Mouse (Mus musculus): Measurements from ENCODE around the gene Slc8a1. TPM values are rescaled to one million over a fixed set of nuclear protein-coding genes. Genes with fewer than 3 reads are reported as not detected.

Gene Slc8a1
- polyA plus RNA-seq, 1 experiment from 2014 or later: 0.89 TPM

GRCm38 (mm10) chr17:81668466-81668865 is 69.7 kb downstream of the Slc8a1 start:
- Histone ChIP-seq H3K27me3 (replicated peaks) (peaks cover 54% of the 10 kb centered on the region), H3K9ac (no peak overlapping the region; the same call in 1 of the 2 replicates), H3K4me2 (peak overlapping the region; percentile 71), H3K4me3 (peak overlapping the region; percentile 54), H3K27ac (no peak overlapping the region), H3K9me3 (replicated peaks) (no peaks in the 10 kb centered on the region), H3K36me3 (no peaks in the 10 kb centered on the region), H3K4me1 (0 out of 2 replicates have a peak, but pooled peaks cover 4% of the 10 kb centered on the region)
- 5% methylated on average over 2 of the region's 2 CpGs for WGBS (ENCODE audit: insufficient replicate concordance)
- no peak for ATAC-seq

- Histone ChIP-seq H3K4me1 (0 out of 2 replicates have a peak, but pooled peaks cover 4% of the 10 kb centered on the region), H3K4me2 (no peak overlapping the region), H3K9me3 (replicated peaks) (no peaks in the 10 kb centered on the region), H3K27me3 (replicated peaks) (peaks cover 53% of the 10 kb centered on the region), H3K27ac (no peak overlapping the region), H3K36me3 (no peaks in the 10 kb centered on the region), H3K4me3 (no peak overlapping the region), H3K9ac (no peak overlapping the region)
- ATAC-seq: no peak
- WGBS (ENCODE audit: insufficient replicate concordance): 37% methylated on average over 2 of the region's 2 CpGs
Measured at GRCm38 (mm10) chr17:81667935-81668334, 70.2 kb downstream of the Slc8a1 start.

- Histone ChIP-seq H3K4me3 (no peak overlapping the region), H3K9me3 (replicated peaks) (no peaks in the 10 kb centered on the region), H3K4me2 (no peak overlapping the region), H3K27me3 (replicated peaks) (peaks cover 39% of the 10 kb centered on the region), H3K36me3 (no peaks in the 10 kb centered on the region), H3K4me1 (0 out of 2 replicates have a peak, but pooled peaks cover 4% of the 10 kb centered on the region), H3K27ac (no peak overlapping the region), H3K9ac (no peak overlapping the region)
- 39% methylated on average over 2 of the region's 2 CpGs for WGBS (ENCODE audit: insufficient replicate concordance)
- ATAC-seq: no peak
Measured at GRCm38 (mm10) chr17:81666551-81666950, 71.6 kb downstream of the Slc8a1 start.

GRCm38 (mm10) chr17:81664916-81665315 is 73.3 kb downstream of the Slc8a1 start:
- Histone ChIP-seq H3K9ac (no peak overlapping the region), H3K4me3 (no peak overlapping the region), H3K4me1 (0 out of 2 replicates have a peak, but pooled peaks cover 4% of the 10 kb centered on the region), H3K4me2 (no peak overlapping the region), H3K27me3 (replicated peaks) (peaks cover 23% of the 10 kb centered on the region), H3K36me3 (no peaks in the 10 kb centered on the region), H3K9me3 (replicated peaks) (no peaks in the 10 kb centered on the region), H3K27ac (no peak overlapping the region)
- WGBS (ENCODE audit: insufficient replicate concordance): 51% methylated on average over 4 of the region's 4 CpGs
- no peak for ATAC-seq

GRCm38 (mm10) chr17:81657828-81658227 is 80.3 kb downstream of the Slc8a1 start:
- 71% methylated on average over 1 of the region's 1 CpGs for WGBS (ENCODE audit: insufficient replicate concordance)
- Histone ChIP-seq H3K9ac (no peak overlapping the region), H3K27me3 (replicated peaks) (no peaks in the 10 kb centered on the region), H3K4me1 (no peaks in the 10 kb centered on the region), H3K36me3 (no peaks in the 10 kb centered on the region), H3K4me2 (no peak overlapping the region), H3K9me3 (replicated peaks) (no peaks in the 10 kb centered on the region), H3K4me3 (no peak overlapping the region), H3K27ac (no peak overlapping the region)
- ATAC-seq: no peak

- 71% methylated on average over 2 of the region's 2 CpGs for WGBS (ENCODE audit: insufficient replicate concordance)
- ATAC-seq: no peak
- Histone ChIP-seq H3K4me3 (no peak overlapping the region), H3K27ac (no peak overlapping the region), H3K4me2 (no peak overlapping the region), H3K9ac (no peak overlapping the region), H3K4me1 (no peaks in the 10 kb centered on the region), H3K9me3 (replicated peaks) (no peaks in the 10 kb centered on the region), H3K27me3 (replicated peaks) (no peaks in the 10 kb centered on the region), H3K36me3 (no peaks in the 10 kb centered on the region)
Measured at GRCm38 (mm10) chr17:81654548-81654947, 83.6 kb downstream of the Slc8a1 start.

- ATAC-seq: no peak
- no peak overlapping the region for H3K4me3 ChIP-seq
- no peak overlapping the region for H3K4me2 ChIP-seq
- H3K4me1 ChIP-seq: no peaks in the 10 kb centered on the region
- 20% methylated on average over 1 of the region's 1 CpGs for WGBS (ENCODE audit: insufficient replicate concordance)
- no peaks in the 10 kb centered on the region for H3K9me3 ChIP-seq (replicated peaks)
- no peaks in the 10 kb centered on the region for H3K27me3 ChIP-seq (replicated peaks)
- H3K27ac ChIP-seq: no peak overlapping the region
- H3K9ac ChIP-seq: no peak overlapping the region
- no peaks in the 10 kb centered on the region for H3K36me3 ChIP-seq
Measured at GRCm38 (mm10) chr17:81652958-81653357, 85.2 kb downstream of the Slc8a1 start.

GRCm38 (mm10) chr17:81636822-81637221 is 101.4 kb downstream of the Slc8a1 start:
- Histone ChIP-seq H3K4me3 (no peak overlapping the region), H3K36me3 (no peaks in the 10 kb centered on the region), H3K9ac (no peak overlapping the region), H3K27me3 (replicated peaks) (no peaks in the 10 kb centered on the region), H3K4me2 (no peak overlapping the region), H3K27ac (no peak overlapping the region), H3K4me1 (no peaks in the 10 kb centered on the region), H3K9me3 (replicated peaks) (no peaks in the 10 kb centered on the region)
- no peak for ATAC-seq
- WGBS (ENCODE audit: insufficient replicate concordance): 65% methylated on average over 2 of the region's 2 CpGs

GRCm38 (mm10) chr17:81630471-81630870 is 107.7 kb downstream of the Slc8a1 start:
- no peaks in the 10 kb centered on the region for H3K4me1 ChIP-seq
- 47% methylated on average over 2 of the region's 2 CpGs for WGBS (ENCODE audit: insufficient replicate concordance)

GRCm38 (mm10) chr17:81621188-81621644 is 117.0 kb downstream of the Slc8a1 start:
- H3K4me2 ChIP-seq: no peak overlapping the region
- H3K4me1 ChIP-seq: no peaks in the 10 kb centered on the region
- ATAC-seq: no peak
- no peak overlapping the region for H3K9ac ChIP-seq
- peaks cover 3% of the 10 kb centered on the region; the same call in 1 of the 2 replicates for H3K9me3 ChIP-seq (replicated peaks)
- 31% methylated on average over 2 of the region's 2 CpGs for whole genome bisulfite sequencing (ENCODE audit: insufficient replicate concordance)
- no peaks in the 10 kb centered on the region for H3K36me3 ChIP-seq
- no peak overlapping the region for H3K27ac ChIP-seq
- no peak overlapping the region for H3K4me3 ChIP-seq
- H3K27me3 ChIP-seq (replicated peaks): no peaks in the 10 kb centered on the region

More at GRCm38 (mm10) chr17:81630471-81630870, 107.7 kb downstream of the Slc8a1 start:
- Histone ChIP-seq H3K27me3 (replicated peaks) (no peaks in the 10 kb centered on the region), H3K36me3 (no peaks in the 10 kb centered on the region), H3K4me3 (no peak overlapping the region), H3K9me3 (replicated peaks) (no peaks in the 10 kb centered on the region), H3K4me2 (no peak overlapping the region), H3K9ac (no peak overlapping the region), H3K27ac (no peak overlapping the region)
- ATAC-seq: no peak

GRCm38 (mm10) chr17:81618461-81618860 is 119.7 kb downstream of the Slc8a1 start:
- ATAC-seq: no peak
- Histone ChIP-seq H3K9me3 (replicated peaks) (peaks cover 3% of the 10 kb centered on the region; the same call in 1 of the 2 replicates), H3K4me3 (no peak overlapping the region), H3K27me3 (replicated peaks) (no peaks in the 10 kb centered on the region), H3K27ac (no peak overlapping the region), H3K4me2 (no peak overlapping the region), H3K9ac (no peak overlapping the region), H3K36me3 (no peaks in the 10 kb centered on the region), H3K4me1 (no peaks in the 10 kb centered on the region)
- 56% methylated on average over 5 of the region's 5 CpGs for WGBS (ENCODE audit: insufficient replicate concordance)

GRCm38 (mm10) chr17:81616326-81616725 is 121.9 kb downstream of the Slc8a1 start:
- no peak overlapping the region for H3K4me2 ChIP-seq
- WGBS (ENCODE audit: insufficient replicate concordance): 76% methylated on average over 4 of the region's 4 CpGs
- ATAC-seq: no peak

GRCm38 (mm10) chr17:81615391-81615790 is 122.8 kb downstream of the Slc8a1 start:
- no peak for ATAC-seq
- H3K4me3 ChIP-seq: no peak overlapping the region

More at GRCm38 (mm10) chr17:81616326-81616725, 121.9 kb downstream of the Slc8a1 start:
- Histone ChIP-seq H3K27me3 (replicated peaks) (no peaks in the 10 kb centered on the region), H3K9me3 (replicated peaks) (peaks cover 3% of the 10 kb centered on the region; the same call in 1 of the 2 replicates), H3K36me3 (no peaks in the 10 kb centered on the region), H3K27ac (no peak overlapping the region), H3K4me3 (no peak overlapping the region), H3K9ac (no peak overlapping the region), H3K4me1 (no peaks in the 10 kb centered on the region)

More at GRCm38 (mm10) chr17:81615391-81615790, 122.8 kb downstream of the Slc8a1 start:
- Histone ChIP-seq H3K4me2 (no peak overlapping the region), H3K9me3 (replicated peaks) (peaks cover 3% of the 10 kb centered on the region; the same call in 1 of the 2 replicates), H3K27ac (no peak overlapping the region), H3K36me3 (no peaks in the 10 kb centered on the region), H3K4me1 (no peaks in the 10 kb centered on the region), H3K9ac (no peak overlapping the region), H3K27me3 (replicated peaks) (no peaks in the 10 kb centered on the region)
- 68% methylated on average over 8 of the region's 8 CpGs for WGBS (ENCODE audit: insufficient replicate concordance)

Data from liver, embryonic 12.5 days (tissue).